Mouse (Mus musculus) lung, embryonic 14.5 days (tissue): ENCODE measurements around the gene St3gal2. TPM values are rescaled to one million over a fixed set of nuclear protein-coding genes. Genes with fewer than 3 reads are reported as not detected.

Source experiments
- ATAC-seq: fragments of 200-750 bp; cut with Nextera tagmentation; 2 replicates; pipeline ENCODE4 v1.8.0; 2017; ENCODE audit warnings: mild to moderate bottlenecking, moderate TSS enrichment, moderate library complexity; ENCODE audit not compliant: insufficient read depth
- DNase-seq: peaks from one replicate; pipeline ENCODE4 v3.0.0-alpha.2; 2015
- H3K27ac ChIP-seq: fragments of 300-500 bp; sonication (generic); 2 replicates; pipeline ENCODE4 v1.5.1; 2014; ENCODE audit warnings: low read depth, mild to moderate bottlenecking, moderate library complexity
- H3K27me3 ChIP-seq: fragments of 300-500 bp; sonication (generic); 2 replicates; pipeline ENCODE4 v1.6.1; 2014; ENCODE audit warnings: low read length, control low read depth; ENCODE audit not compliant: insufficient read depth
- H3K36me3 ChIP-seq: fragments of 300-500 bp; sonication (generic); 2 replicates; pipeline ENCODE4 v1.6.1; 2014; ENCODE audit warnings: control low read depth; ENCODE audit not compliant: insufficient read depth
- H3K4me1 ChIP-seq: fragments of 300-500 bp; sonication (generic); 2 replicates; pipeline ENCODE4 v1.6.1; 2014; ENCODE audit warnings: antibody characterized with exemption, control low read depth; ENCODE audit not compliant: insufficient read depth
- H3K4me2 ChIP-seq: fragments of 300-500 bp; sonication (generic); 2 replicates; pipeline ENCODE4 v1.6.1; 2014; ENCODE audit warnings: mild to moderate bottlenecking
- H3K4me3 ChIP-seq: fragments of 300-500 bp; sonication (generic); 2 replicates; pipeline ENCODE4 v1.5.1; 2014; ENCODE audit warnings: low read depth, low read length
- H3K9ac ChIP-seq: fragments of 300-500 bp; sonication (generic); 2 replicates; pipeline ENCODE4 v1.6.1; 2014
- H3K9me3 ChIP-seq: fragments of 300-500 bp; sonication (generic); 2 replicates; pipeline ENCODE4 v1.6.1; 2016; ENCODE audit warnings: low read depth, low read length, control low read depth
- CTCF ChIP-seq: IDR thresholded peaks from 2 replicates; pipeline ENCODE4 v1.5.1; 2016; ENCODE audit warnings: antibody characterized with exemption, low read depth
- WGBS: fragments of 180-500 bp; shearing (Covaris S2); extraction: QIAGEN DNeasy Blood & Tissue Kit; methylation state at CpG from one replicate; pipeline ENCODE4 v1.1.7; 2014; 5-methylcytosine and 5-hydroxymethylcytosine counted together
- polyA plus RNA-seq: library from polyadenylated mRNA; unstranded; fragments of >200 nt; fragmentation: Nextera tagmentation; extraction: Ambion mirVana; gene quantifications from 2 replicates; pipeline ENCODE4 v1.2.1, GENCODE M21; 2014

Gene St3gal2
- polyA plus RNA-seq, 1 experiment from 2014 or later = 13.0 TPM

DNA sequence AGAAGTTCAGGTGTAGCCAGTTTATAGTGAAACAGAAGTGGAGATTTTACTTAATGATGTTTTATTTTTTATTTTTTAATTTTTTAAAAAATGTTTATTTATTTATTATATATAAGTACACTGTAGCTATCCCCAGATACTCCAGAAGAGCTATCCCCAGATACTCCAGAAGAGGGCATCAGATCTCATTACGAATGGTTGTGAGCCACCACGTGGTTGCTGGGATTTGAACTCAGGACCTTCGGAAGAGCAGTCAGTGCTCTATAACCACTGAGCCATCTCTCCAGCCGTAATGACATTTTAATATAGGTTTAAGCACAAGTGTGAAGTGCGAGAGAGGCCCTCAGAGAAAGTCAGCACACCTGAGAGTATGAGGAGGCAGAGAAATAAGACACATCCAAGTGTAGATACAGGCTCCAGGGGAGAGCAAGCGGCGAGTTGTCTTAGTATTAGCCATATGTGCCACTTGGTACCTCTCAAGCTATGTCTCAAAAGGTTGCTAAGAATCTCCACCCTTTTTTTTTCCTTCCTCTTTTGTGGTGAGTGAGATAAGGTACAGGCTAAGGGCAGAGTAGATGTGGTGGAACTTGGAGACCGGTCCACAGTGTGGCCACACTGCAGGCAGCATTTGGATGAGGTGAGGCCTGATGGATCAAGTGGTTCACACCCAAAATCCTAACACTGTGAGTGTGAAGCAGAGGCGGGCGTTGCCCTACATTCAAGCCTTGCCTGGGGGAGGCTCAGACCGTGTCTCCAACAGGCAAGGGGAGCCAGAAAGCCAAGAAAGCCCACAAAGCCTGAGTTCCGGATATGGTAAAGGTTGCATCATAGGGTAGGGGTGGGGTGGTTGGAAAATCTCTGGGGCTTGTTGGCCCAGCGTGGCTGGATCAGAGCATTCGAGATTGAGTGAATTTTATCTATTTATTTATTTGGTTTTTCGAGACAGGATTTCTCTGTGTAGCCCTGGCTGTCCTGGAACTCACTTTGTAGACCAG is 7.8 kb upstream of the St3gal2 start:
- TF ChIP-seq CTCF = no peak
- Histone ChIP-seq H3K4me2 (no peak overlapping the region), H3K4me1 (no peaks in the 10 kb centered on the region), H3K9me3 (no peaks in the 10 kb centered on the region), H3K4me3 (no peak overlapping the region), H3K9ac (no peak overlapping the region), H3K36me3 (no peaks in the 10 kb centered on the region), H3K27me3 (no peaks in the 10 kb centered on the region), H3K27ac (no peak overlapping the region)
- DNase-seq (no peak), ATAC-seq (no peak)
- 79% methylated on average over 15 of the region's 15 CpGs for WGBS

DNA sequence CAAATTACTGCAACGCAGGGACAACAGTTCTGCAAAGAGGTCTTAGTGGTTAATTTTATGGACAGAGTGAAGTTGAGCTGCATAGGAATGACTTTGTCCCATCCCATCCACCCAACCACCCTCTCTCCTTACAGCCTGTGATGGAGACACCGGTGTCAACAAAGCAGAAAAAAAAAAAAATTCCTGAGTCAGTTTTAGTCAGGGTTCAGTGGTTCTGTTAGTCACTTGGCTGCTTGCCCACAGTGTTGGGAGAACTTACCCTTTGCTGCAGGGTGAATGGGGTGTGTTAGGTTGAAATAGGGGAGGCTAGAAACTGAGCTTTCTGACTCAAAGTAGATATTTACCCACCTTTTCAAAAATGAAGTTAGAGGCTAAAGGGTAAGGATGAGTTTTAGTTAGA is 2.3 kb upstream of the St3gal2 start:
- H3K4me1 ChIP-seq = peaks cover 9% of the 10 kb centered on the region
- H3K27me3 ChIP-seq = no peaks in the 10 kb centered on the region
- H3K27ac ChIP-seq = no peak overlapping the region
- TF ChIP-seq CTCF = no peak
- no peak overlapping the region for H3K4me2 ChIP-seq
- peak; percentile 54 for DNase-seq
- H3K9me3 ChIP-seq = no peaks in the 10 kb centered on the region
- H3K9ac ChIP-seq = no peak overlapping the region
- 37% methylated on average over 2 of the region's 2 CpGs for WGBS
- H3K4me3 ChIP-seq = no peak overlapping the region
- no peak for ATAC-seq
- no peaks in the 10 kb centered on the region for H3K36me3 ChIP-seq

DNA sequence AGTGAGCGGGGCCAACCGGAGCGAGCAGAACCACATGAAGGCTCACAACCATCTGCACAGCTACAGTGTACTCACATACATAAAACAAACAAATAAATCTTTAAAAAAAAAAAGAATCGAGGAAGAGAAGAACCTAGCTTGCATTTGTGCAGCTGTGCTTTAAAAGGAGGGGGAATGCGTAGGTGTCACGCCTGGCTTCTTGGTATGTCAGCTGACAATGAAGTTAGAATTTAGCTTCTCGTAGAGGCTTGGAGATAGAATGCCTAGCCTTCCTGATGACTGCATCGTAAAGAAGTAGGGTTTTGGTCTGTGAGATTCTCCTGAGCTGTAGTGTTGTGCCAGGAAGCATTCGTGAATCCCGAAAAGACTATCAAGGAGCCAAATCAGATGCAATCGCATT is 1.7 kb upstream of the St3gal2 start:
- TF ChIP-seq CTCF = no peak
- Histone ChIP-seq H3K4me3 (no peak overlapping the region), H3K4me1 (peaks cover 9% of the 10 kb centered on the region), H3K36me3 (no peaks in the 10 kb centered on the region), H3K9ac (no peak overlapping the region), H3K27me3 (no peaks in the 10 kb centered on the region), H3K9me3 (no peaks in the 10 kb centered on the region), H3K4me2 (no peak overlapping the region), H3K27ac (no peak overlapping the region)
- no peak for DNase-seq
- WGBS = 82% methylated on average over 11 of the region's 11 CpGs
- ATAC-seq = no peak

DNA sequence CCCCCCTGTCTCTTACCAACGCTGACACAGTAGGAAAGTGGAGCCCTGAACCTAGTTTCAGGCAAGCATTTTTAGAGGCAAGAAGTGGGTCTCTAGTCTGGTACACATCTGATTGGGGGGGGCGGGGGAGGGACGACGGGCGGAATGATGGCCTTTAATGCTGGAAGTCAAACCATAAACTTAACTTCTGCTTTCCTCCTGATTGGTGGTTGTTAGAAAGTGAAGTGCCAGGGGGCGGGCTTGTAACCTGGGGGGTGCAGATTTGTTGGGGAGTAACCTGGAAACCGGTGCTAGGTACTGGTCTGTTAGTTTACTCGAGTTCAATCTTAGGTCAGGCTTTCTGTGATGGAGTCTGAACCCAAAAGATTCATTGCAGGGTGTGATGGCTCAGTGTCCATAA is 1.3 kb upstream of the St3gal2 start:
- DNase-seq = no peak
- Histone ChIP-seq H3K4me2 (no peak overlapping the region), H3K9me3 (no peaks in the 10 kb centered on the region), H3K4me3 (no peak overlapping the region), H3K27ac (no peak overlapping the region), H3K36me3 (no peaks in the 10 kb centered on the region), H3K27me3 (no peaks in the 10 kb centered on the region), H3K9ac (no peak overlapping the region), H3K4me1 (peaks cover 9% of the 10 kb centered on the region)
- 54% methylated on average over 8 of the region's 8 CpGs for WGBS
- TF ChIP-seq CTCF = no peak
- no peak for ATAC-seq

DNA sequence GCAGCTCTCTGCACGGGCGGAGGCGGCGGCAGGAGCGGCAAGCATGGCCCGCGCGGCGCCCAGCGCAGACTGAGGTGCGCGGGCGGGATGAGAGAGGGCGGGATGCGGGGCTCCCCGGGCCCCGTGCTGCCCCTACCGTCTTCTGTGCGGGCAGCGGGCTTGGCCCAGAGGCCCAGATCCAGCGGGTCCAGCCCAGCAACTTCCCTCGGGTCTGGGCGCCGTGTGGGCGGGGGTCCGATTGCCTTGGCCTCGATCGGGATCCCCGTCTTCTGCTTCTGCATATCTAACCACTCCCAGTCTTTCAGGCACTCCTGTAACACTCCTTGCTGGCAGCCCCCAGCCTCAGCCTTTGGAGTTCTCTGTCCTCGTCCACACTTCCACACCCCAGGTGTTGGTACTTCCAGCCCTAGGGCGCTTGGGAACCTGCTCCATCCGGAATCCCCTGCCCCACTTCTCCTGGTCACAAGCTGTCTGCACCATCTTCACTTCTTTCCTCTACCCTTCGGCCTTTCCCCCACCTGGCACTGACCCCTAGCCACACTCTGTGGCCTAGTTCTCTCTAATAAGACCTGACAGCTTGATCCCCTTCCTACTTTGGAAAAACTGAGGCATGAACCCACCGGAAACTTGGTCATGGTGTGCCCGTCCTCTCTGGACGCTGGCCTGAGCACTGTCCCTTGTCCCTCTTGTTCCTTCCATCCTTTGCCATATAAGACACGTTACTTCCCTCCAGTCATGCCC is 480 bp downstream of the St3gal2 start:
- peak; percentile 56 for ATAC-seq
- Histone ChIP-seq H3K9ac (peak overlapping the region; percentile 86), H3K27me3 (no peaks in the 10 kb centered on the region), H3K4me3 (peak overlapping the region; percentile 78), H3K27ac (peak overlapping the region; percentile 78), H3K9me3 (no peaks in the 10 kb centered on the region), H3K36me3 (no peaks in the 10 kb centered on the region), H3K4me1 (peaks cover 9% of the 10 kb centered on the region), H3K4me2 (peak overlapping the region; percentile 91)
- WGBS = 2% methylated on average over 32 of the region's 37 CpGs
- DNase-seq = peak; percentile 18
- no peak for TF ChIP-seq CTCF

DNA sequence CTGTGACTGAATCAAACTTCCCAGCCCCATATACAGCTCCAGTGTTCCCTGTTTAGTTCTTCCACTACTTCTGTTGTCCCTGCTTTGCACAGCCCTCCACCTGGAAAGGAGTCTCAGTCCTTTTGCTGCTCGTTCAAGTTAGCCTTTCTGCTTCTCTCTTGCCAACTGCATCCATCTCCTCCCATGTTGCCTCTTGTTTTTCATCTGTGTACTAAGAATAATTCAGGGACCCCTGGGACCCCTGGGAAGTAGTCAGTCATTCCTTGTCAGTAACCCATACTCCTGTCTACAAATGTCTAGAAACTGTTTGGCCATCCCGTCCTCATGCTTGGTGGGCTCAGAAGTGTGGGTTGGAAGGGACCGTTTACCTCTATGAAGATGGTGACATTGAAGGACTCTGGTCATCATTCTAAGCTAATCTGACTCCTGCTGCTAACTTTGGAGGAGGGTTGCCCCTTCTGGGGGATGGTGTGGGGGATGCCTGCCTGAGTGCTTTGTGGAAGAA is 1.1 kb downstream of the St3gal2 start:
- peak overlapping the region; percentile 91 for H3K4me2 ChIP-seq
- no peak for ATAC-seq
- peak overlapping the region; percentile 78 for H3K4me3 ChIP-seq
- H3K27ac ChIP-seq = peak overlapping the region; percentile 78
- H3K36me3 ChIP-seq = no peaks in the 10 kb centered on the region
- no peak for DNase-seq
- no peak for TF ChIP-seq CTCF
- no peaks in the 10 kb centered on the region for H3K27me3 ChIP-seq
- peak overlapping the region; percentile 86 for H3K9ac ChIP-seq
- 11% methylated on average over 3 of the region's 3 CpGs for WGBS
- no peaks in the 10 kb centered on the region for H3K9me3 ChIP-seq
- peaks cover 9% of the 10 kb centered on the region for H3K4me1 ChIP-seq
